Mouse (Mus musculus) liver, postnatal 0 days (tissue): ENCODE measurements around the gene Fam198a. TPM values are rescaled to one million over a fixed set of nuclear protein-coding genes. Genes with fewer than 3 reads are reported as not detected.

Experiments used
- ATAC-seq: fragments of 200-750 bp; cut with Nextera tagmentation; 2 replicates; pipeline ENCODE4 v1.8.0; 2017; ENCODE audit warnings: mild to moderate bottlenecking, moderate library complexity
- DNase-seq: peaks from one replicate; pipeline ENCODE4 v3.0.0-alpha.2; 2016
- H3K27ac ChIP-seq: fragments of 300-500 bp; sonication (generic); 2 replicates; pipeline ENCODE4 v1.5.1; 2014; ENCODE audit warnings: antibody characterized with exemption, moderate library complexity, mild to moderate bottlenecking, low read depth
- H3K27me3 ChIP-seq: fragments of 300-500 bp; sonication (generic); 2 replicates; pipeline ENCODE4 v1.6.1; 2014; ENCODE audit warnings: low read length, control low read depth, mixed read lengths; ENCODE audit not compliant: insufficient read depth
- H3K36me3 ChIP-seq: fragments of 300-500 bp; sonication (generic); replicated peaks from 2 replicates; pipeline ENCODE4 v1.6.1; 2014; ENCODE audit warnings: mild to moderate bottlenecking, control low read depth, low read length, moderate library complexity, mixed read lengths; ENCODE audit not compliant: insufficient read depth
- H3K4me1 ChIP-seq: fragments of 300-500 bp; sonication (generic); 2 replicates; pipeline ENCODE4 v1.6.1; 2014; ENCODE audit warnings: antibody characterized with exemption, mild to moderate bottlenecking, control low read depth; ENCODE audit not compliant: insufficient read depth
- H3K4me2 ChIP-seq: fragments of 300-500 bp; sonication (generic); 2 replicates; pipeline ENCODE4 v1.6.1; 2014; ENCODE audit warnings: low read depth, mild to moderate bottlenecking, low read length, moderate library complexity, mixed read lengths
- H3K4me3 ChIP-seq: fragments of 300-500 bp; sonication (generic); 2 replicates; pipeline ENCODE4 v1.5.1; 2014; ENCODE audit warnings: low read depth, low read length
- H3K9ac ChIP-seq: fragments of 300-500 bp; sonication (generic); replicated peaks from 2 replicates; pipeline ENCODE4 v1.6.1; 2014; ENCODE audit warnings: mild to moderate bottlenecking, moderate library complexity
- H3K9me3 ChIP-seq: fragments of 300-500 bp; sonication (generic); 2 replicates; pipeline ENCODE4 v1.6.1; 2016; ENCODE audit warnings: mild to moderate bottlenecking, control low read depth, low read length, mixed read lengths
- CTCF ChIP-seq: sonication (generic); IDR thresholded peaks from 2 replicates; pipeline ENCODE4 v1.5.1; 2016; ENCODE audit warnings: antibody characterized with exemption, low read depth
- EP300 ChIP-seq: IDR thresholded peaks from 2 replicates; pipeline ENCODE4 v1.6.1; 2016; ENCODE audit warnings: antibody characterized with exemption, low read depth, mild to moderate bottlenecking
- WGBS: fragments of 180-500 bp; shearing (Covaris S2); extraction: QIAGEN DNeasy Blood & Tissue Kit; methylation state at CpG from one replicate; pipeline ENCODE4 v1.1.7; 2014; ENCODE audit not compliant: insufficient replicate concordance; 5-methylcytosine and 5-hydroxymethylcytosine counted together
- polyA plus RNA-seq: library from polyadenylated mRNA; unstranded; fragments of >200 nt; fragmentation: Nextera tagmentation; extraction: Ambion mirVana; gene quantifications from 2 replicates; pipeline ENCODE4 v1.2.1, GENCODE M21; 2015

Fam198a gene
- polyA plus RNA-seq, 1 experiment from 2014 or later = 0.32 TPM

- no peaks in the 10 kb centered on the region for H3K4me1 ChIP-seq
- TF ChIP-seq EP300 = no peak
- TF ChIP-seq CTCF = no peak
- H3K27ac ChIP-seq = no peak overlapping the region
- no peak for ATAC-seq
- H3K9me3 ChIP-seq = no peaks in the 10 kb centered on the region
- no peaks in the 10 kb centered on the region for H3K27me3 ChIP-seq
- no peak for DNase-seq
- no peak overlapping the region for H3K4me3 ChIP-seq
- H3K9ac ChIP-seq = no peak overlapping the region
- no peak overlapping the region for H3K4me2 ChIP-seq
- 50% methylated on average over 5 of the region's 5 CpGs for WGBS
- no peaks in the 10 kb centered on the region for H3K36me3 ChIP-seq
These were observed 19.1 kb downstream of the Fam198a start for GRCm38 (mm10) chr9:121969841-121970381.

- no peaks in the 10 kb centered on the region for H3K4me1 ChIP-seq
- no peaks in the 10 kb centered on the region for H3K36me3 ChIP-seq
- H3K27me3 ChIP-seq = no peaks in the 10 kb centered on the region
- H3K4me3 ChIP-seq = no peak overlapping the region
- no peak overlapping the region for H3K4me2 ChIP-seq
- WGBS = 58% methylated on average over 1 of the region's 1 CpGs
- H3K27ac ChIP-seq = no peak overlapping the region
- H3K9ac ChIP-seq = no peak overlapping the region
- DNase-seq = no peak
- no peak for ATAC-seq
- no peak for TF ChIP-seq EP300
- TF ChIP-seq CTCF = no peak
- H3K9me3 ChIP-seq = no peaks in the 10 kb centered on the region
These were observed 22.4 kb downstream of the Fam198a start for GRCm38 (mm10) chr9:121973207-121973606.

- 81% methylated on average over 12 of the region's 12 CpGs for WGBS
- H3K4me1 ChIP-seq = no peaks in the 10 kb centered on the region
- H3K27me3 ChIP-seq = no peaks in the 10 kb centered on the region
- DNase-seq (no peak), ATAC-seq (no peak)
- no peak overlapping the region for H3K4me2 ChIP-seq
- H3K9me3 ChIP-seq = no peaks in the 10 kb centered on the region
- no peak overlapping the region for H3K27ac ChIP-seq
- no peak for TF ChIP-seq EP300
- TF ChIP-seq CTCF = no peak
- H3K4me3 ChIP-seq = no peak overlapping the region
- no peak overlapping the region for H3K9ac ChIP-seq
- H3K36me3 ChIP-seq = no peaks in the 10 kb centered on the region
These were observed 23.6 kb downstream of the Fam198a start for GRCm38 (mm10) chr9:121974141-121974986.

GRCm38 (mm10) chr9:121975321-121975720 is 24.5 kb downstream of the Fam198a start:
- Histone ChIP-seq H3K27me3 (no peaks in the 10 kb centered on the region), H3K9me3 (no peaks in the 10 kb centered on the region), H3K4me2 (no peak overlapping the region), H3K4me3 (no peak overlapping the region), H3K4me1 (no peaks in the 10 kb centered on the region), H3K9ac (no peak overlapping the region), H3K27ac (no peak overlapping the region), H3K36me3 (no peaks in the 10 kb centered on the region)
- TF ChIP-seq CTCF (no peak), EP300 (no peak)
- no peak for DNase-seq
- no peak for ATAC-seq
- WGBS = 75% methylated on average over 2 of the region's 2 CpGs

- no peaks in the 10 kb centered on the region for H3K27me3 ChIP-seq
- H3K4me1 ChIP-seq = no peaks in the 10 kb centered on the region
- ATAC-seq (no peak), DNase-seq (no peak)
- H3K36me3 ChIP-seq = no peaks in the 10 kb centered on the region
- H3K9ac ChIP-seq = no peak overlapping the region
- no peak overlapping the region for H3K27ac ChIP-seq
- H3K9me3 ChIP-seq = no peaks in the 10 kb centered on the region
- WGBS = 72% methylated on average over 9 of the region's 9 CpGs
- H3K4me3 ChIP-seq = no peak overlapping the region
- TF ChIP-seq CTCF = no peak
- TF ChIP-seq EP300 = no peak
- H3K4me2 ChIP-seq = no peak overlapping the region
These were observed 30.3 kb downstream of the Fam198a start for GRCm38 (mm10) chr9:121981046-121981445.

GRCm38 (mm10) chr9:121981466-121982105 is 30.8 kb downstream of the Fam198a start:
- Histone ChIP-seq H3K9ac (no peak overlapping the region), H3K27me3 (no peaks in the 10 kb centered on the region), H3K4me3 (no peak overlapping the region), H3K4me2 (no peak overlapping the region), H3K4me1 (no peaks in the 10 kb centered on the region), H3K36me3 (no peaks in the 10 kb centered on the region), H3K9me3 (no peaks in the 10 kb centered on the region), H3K27ac (no peak overlapping the region)
- 66% methylated on average over 10 of the region's 10 CpGs for WGBS
- no peak for ATAC-seq
- TF ChIP-seq CTCF (no peak), EP300 (no peak)
- DNase-seq = no peak
